Mouse (Mus musculus): ENCODE results near the gene Pdzph1. TPM values are rescaled to one million over a fixed set of nuclear protein-coding genes. Genes with fewer than 3 reads are reported as not detected.

Pdzph1 gene
- total RNA-seq, 2 experiments from 2014 or later: not detected

GRCm38 (mm10) chr17:58923316-58923866 lies 67.8 kb downstream of the Pdzph1 start:
- ATAC-seq (ENCODE audit: poor library complexity, severe bottlenecking): no peak

GRCm38 (mm10) chr17:58922821-58923220 lies 68.4 kb downstream of the Pdzph1 start:
- ATAC-seq (ENCODE audit: poor library complexity, severe bottlenecking): peak; percentile 52

- no peak for ATAC-seq (ENCODE audit: poor library complexity, severe bottlenecking)
Measured at GRCm38 (mm10) chr17:58919927-58920326, 71.2 kb downstream of the Pdzph1 start.

- peak; percentile 51 for ATAC-seq (ENCODE audit: poor library complexity, severe bottlenecking)
Measured at GRCm38 (mm10) chr17:58919061-58919460, 72.1 kb downstream of the Pdzph1 start.

- ATAC-seq (ENCODE audit: poor library complexity, severe bottlenecking): no peak
Measured at GRCm38 (mm10) chr17:58918539-58918938, 72.6 kb downstream of the Pdzph1 start.

GRCm38 (mm10) chr17:58911564-58911963 lies 79.6 kb downstream of the Pdzph1 start:
- ATAC-seq (ENCODE audit: poor library complexity, severe bottlenecking): no peak

- ATAC-seq (ENCODE audit: poor library complexity, severe bottlenecking): no peak
Measured at GRCm38 (mm10) chr17:58909061-58909661, 82.0 kb downstream of the Pdzph1 start.

GRCm38 (mm10) chr17:58906001-58906400 lies 85.2 kb downstream of the Pdzph1 start:
- ATAC-seq (ENCODE audit: poor library complexity, severe bottlenecking): no peak

- no peak for ATAC-seq (ENCODE audit: poor library complexity, severe bottlenecking)
Measured at GRCm38 (mm10) chr17:58891488-58892210, 99.5 kb downstream of the Pdzph1 start.

- ATAC-seq (ENCODE audit: poor library complexity, severe bottlenecking): no peak
Measured at GRCm38 (mm10) chr17:58889905-58890645, 101.1 kb downstream of the Pdzph1 start.

- ATAC-seq (ENCODE audit: poor library complexity, severe bottlenecking): no peak
Measured at GRCm38 (mm10) chr17:58884393-58884792, 106.8 kb downstream of the Pdzph1 start.

GRCm38 (mm10) chr17:58873356-58873755 lies 117.8 kb downstream of the Pdzph1 start:
- no peak for ATAC-seq (ENCODE audit: poor library complexity, severe bottlenecking)

- no peak for ATAC-seq (ENCODE audit: poor library complexity, severe bottlenecking)
Measured at GRCm38 (mm10) chr17:58870795-58871194, 120.4 kb downstream of the Pdzph1 start.

Other genes starting within 250 kb of the Pdzph1 start
- 1.2 and 1.7 TPM in 2 replicates for gene Nudt12, start 22.0 kb upstream of the Pdzph1 start, total RNA-seq (2015)
- 0.07 and 1.8 TPM in 2 replicates for gene Nudt12, start 22.0 kb upstream of the Pdzph1 start, total RNA-seq (2017)

Measured in megakaryocyte, adult 5-6 weeks (primary cell).